Mouse (Mus musculus) stomach, postnatal 0 days (tissue): ENCODE measurements around the gene Zdhhc13.

Experiments used
- CTCF ChIP-seq: IDR thresholded peaks from 2 replicates; pipeline ENCODE4 v1.5.1; 2016; ENCODE audit warnings: antibody characterized with exemption, low read depth, mild to moderate bottlenecking, moderate library complexity
- EP300 ChIP-seq: optimal IDR thresholded peaks from 2 replicates; pipeline ENCODE3; 2016; ENCODE audit warnings: antibody characterized with exemption

DNA sequence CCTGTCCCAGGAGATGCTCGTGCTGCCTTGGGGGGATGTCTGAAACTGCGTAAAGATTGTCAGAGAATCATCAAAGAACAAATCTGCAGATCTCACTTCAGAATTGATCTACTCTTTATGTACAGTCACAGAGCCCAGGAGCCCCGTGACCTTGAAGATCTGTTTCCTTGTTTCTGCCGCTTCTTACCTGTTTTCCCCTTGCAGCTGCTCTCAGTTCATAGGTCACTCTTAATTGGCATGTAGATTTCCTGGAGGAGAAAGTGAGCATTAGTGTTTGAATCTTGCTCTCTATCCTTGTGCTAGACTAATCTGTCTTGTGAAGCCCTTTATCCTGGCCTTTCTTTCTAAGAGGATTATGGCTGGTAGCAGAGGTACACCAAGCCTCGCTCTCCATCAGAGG lies 32.9 kb downstream of the Zdhhc13 start:
- TF ChIP-seq EP300: no peak
- no peak for TF ChIP-seq CTCF
